Mouse (Mus musculus) cortical plate, adult 2 months (tissue): ENCODE measurements at regions not wholly inside any gene's neighbourhood (a gene's known extent, or its start where the extent isn't known, plus 50 kb on each side); places are given as distances from the start of the nearest gene placed in this dataset.

ENCODE experiments used
- CTCF ChIP-seq: fragments of 200-500 bp; IDR thresholded peaks from 2 replicates; pipeline ENCODE4 v1.5.1; 2011; ENCODE audit warnings: mild to moderate bottlenecking, control low read depth, low read length; ENCODE audit not compliant: insufficient read depth; ENCODE audit errors: extremely low read depth
- POLR2A ChIP-seq: fragments of 200-500 bp; IDR thresholded peaks from 2 replicates; pipeline ENCODE4 v1.6.1; 2011; ENCODE audit warnings: mild to moderate bottlenecking, low read length, control low read depth; ENCODE audit not compliant: insufficient read depth; ENCODE audit errors: extremely low read depth

DNA sequence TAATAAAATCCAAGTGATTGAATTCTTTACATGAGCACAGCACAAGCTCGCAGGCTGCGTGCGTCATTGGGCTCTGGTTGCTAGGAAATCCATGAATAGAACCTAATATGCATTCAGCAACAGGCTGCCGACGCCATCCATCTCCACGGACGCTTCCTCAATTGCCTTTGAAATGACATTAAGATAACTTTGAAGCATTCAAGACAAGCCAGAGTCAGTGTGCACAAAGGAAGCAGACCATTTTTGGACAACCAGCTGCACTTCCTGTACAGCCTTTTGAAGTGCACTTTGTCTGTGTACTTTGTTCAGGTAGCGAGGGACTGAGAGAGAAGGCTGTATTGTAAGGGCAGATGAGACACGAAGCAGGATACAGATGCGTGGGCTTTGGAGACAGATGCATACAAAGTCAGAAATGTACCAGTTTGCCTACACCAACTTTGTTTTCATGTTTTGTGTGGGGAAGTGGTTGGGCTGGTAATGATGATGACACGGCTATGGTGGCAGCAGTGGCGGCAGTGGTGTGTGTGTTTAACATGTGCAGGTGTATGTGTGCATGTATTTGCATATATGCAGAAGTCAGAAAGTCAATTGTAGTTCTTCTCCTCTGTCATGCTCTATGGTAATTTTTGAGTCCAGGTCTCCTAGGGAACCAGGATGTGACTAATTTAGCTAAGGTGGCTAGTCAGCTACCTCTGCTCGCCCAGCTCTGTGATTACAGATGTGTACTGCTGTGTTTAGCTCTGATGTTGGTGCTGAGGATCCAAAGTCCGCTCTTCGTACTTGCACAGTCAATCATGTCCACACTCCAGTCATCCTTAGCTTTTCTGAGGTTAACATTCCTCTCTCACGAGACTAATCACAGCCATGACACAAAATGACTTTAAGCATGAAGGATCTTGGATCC, 106.7 kb upstream of the Col1a2 start:
- TF ChIP-seq CTCF (no peak), POLR2A (no peak)
